Mouse (Mus musculus) liver, embryonic 14.5 days (tissue): ENCODE data around the gene Mfap5.

Experiments
- CTCF ChIP-seq: IDR thresholded peaks from 2 replicates; pipeline ENCODE4 v1.5.1; 2016; ENCODE audit warnings: antibody characterized with exemption, low read depth, control low read depth
- EP300 ChIP-seq: IDR thresholded peaks from 2 replicates; pipeline ENCODE4 v1.6.1; 2016; ENCODE audit warnings: antibody characterized with exemption, low read depth

DNA sequence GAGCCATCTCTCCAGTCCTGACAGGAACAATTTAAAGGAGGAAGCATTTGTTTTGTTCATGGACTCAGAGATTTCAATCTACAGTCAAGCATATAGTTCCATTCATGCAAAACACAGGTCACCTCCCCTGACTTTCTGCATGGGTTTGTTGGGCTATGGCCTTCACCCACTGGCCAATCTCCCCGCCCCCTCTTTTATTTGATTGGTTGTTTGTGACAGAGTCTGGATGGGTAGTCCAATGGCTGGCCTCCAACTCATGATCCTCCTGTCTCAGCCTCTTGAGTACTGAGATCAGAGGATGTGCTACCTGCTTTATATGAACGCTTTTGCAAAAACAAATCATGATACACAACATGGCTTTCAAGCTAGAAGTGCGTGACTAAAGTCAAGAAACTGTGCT, 71.4 kb downstream of the Mfap5 start:
- no peak for TF ChIP-seq CTCF
- TF ChIP-seq EP300: no peak
